Mouse (Mus musculus) urinary bladder, postnatal 10 days (tissue): Measurements from ENCODE around the gene Nuak2.
"Not testable (repeated sequence)": the region's sequence is repeated elsewhere in the genome, so short reads cannot be mapped to it uniquely, and the experiment has no call there.

ENCODE experiments used
- DNase-seq: peaks from one replicate; pipeline ENCODE4 v3.0.0; 2022; ENCODE audit warnings: low spot score

Gene Nuak2

GRCm38 (mm10) chr1:132328565-132328964 is 12.6 kb downstream of the Nuak2 start:
- no peak for DNase-seq

DNA sequence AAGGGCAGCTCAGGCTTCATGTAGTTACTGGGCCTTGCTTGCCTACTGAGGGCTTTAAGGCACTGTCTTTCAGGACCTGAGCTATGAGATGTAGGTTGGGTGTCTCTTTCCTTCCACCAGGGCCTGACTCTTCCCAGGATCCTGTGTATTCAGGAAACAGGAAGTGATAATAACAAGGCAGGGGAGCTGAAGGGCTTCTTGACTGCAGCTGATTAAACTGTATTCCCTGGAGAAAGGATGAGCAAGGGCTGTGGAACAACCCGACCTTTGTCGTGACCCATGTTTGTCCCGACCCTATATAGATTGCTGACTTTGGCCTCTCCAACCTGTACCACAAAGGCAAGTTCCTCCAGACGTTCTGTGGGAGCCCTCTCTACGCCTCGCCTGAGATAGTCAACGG is 13.7 kb downstream of the Nuak2 start:
- DNase-seq: no peak

GRCm38 (mm10) chr1:132330397-132330796 is 14.5 kb downstream of the Nuak2 start:
- no peak for DNase-seq

DNA sequence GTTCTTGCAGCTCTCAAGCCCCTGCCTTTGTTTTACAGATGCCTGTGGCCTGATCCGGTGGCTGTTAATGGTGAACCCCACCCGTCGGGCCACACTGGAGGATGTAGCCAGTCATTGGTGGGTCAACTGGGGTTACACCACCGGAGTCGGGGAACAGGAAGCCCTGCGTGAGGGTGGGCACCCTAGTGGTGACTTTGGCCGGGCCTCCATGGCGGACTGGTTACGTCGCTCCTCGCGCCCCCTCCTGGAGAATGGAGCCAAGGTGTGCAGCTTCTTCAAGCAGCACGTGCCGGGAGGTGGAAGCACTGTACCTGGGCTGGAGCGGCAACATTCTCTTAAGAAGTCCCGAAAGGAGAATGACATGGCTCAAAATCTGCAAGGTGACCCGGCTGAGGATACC is 15.4 kb downstream of the Nuak2 start:
- no peak for DNase-seq

GRCm38 (mm10) chr1:132333201-132333600 is 17.3 kb downstream of the Nuak2 start:
- DNase-seq: no peak

GRCm38 (mm10) chr1:132333675-132334141 is 17.8 kb downstream of the Nuak2 start:
- no peak for DNase-seq

- DNase-seq: no peak
These were observed 18.4 kb downstream of the Nuak2 start for GRCm38 (mm10) chr1:132334178-132334801.

GRCm38 (mm10) chr1:132335378-132335965 is 19.5 kb downstream of the Nuak2 start:
- no peak for DNase-seq

- DNase-seq: no peak
These were observed 21.0 kb downstream of the Nuak2 start for GRCm38 (mm10) chr1:132336921-132337320.

DNA sequence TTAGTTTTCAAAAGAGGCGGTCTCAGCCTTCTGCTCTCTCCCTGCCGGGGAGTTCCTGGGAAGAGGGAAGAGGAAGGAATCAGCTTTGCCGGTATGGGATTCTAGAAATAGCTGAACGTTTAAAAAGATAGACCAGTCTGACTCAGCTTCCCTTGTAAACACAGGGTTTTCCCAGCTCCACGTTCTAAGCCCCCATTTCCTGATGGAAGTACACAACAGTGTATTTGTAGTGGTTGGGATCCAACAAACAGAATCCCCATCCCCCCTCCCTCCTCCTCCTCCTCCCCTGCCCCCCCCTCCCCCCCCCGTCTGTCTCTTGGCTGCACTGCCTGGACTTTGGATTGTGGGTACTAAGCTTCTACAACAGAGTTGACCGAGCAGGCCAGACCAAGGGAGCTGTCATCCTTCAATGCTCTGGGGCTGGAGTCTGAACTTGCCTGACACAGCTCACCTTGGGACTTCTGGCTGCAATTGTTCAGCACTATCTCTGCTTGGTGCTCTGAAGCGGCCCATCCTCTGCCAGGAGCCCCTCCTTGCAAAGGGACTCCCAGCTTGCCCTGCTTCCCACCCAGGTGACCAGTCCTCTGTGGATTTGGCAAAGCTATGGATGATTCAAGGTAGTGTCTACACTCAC is 22.2 kb downstream of the Nuak2 start:
- DNase-seq: no peak

DNA sequence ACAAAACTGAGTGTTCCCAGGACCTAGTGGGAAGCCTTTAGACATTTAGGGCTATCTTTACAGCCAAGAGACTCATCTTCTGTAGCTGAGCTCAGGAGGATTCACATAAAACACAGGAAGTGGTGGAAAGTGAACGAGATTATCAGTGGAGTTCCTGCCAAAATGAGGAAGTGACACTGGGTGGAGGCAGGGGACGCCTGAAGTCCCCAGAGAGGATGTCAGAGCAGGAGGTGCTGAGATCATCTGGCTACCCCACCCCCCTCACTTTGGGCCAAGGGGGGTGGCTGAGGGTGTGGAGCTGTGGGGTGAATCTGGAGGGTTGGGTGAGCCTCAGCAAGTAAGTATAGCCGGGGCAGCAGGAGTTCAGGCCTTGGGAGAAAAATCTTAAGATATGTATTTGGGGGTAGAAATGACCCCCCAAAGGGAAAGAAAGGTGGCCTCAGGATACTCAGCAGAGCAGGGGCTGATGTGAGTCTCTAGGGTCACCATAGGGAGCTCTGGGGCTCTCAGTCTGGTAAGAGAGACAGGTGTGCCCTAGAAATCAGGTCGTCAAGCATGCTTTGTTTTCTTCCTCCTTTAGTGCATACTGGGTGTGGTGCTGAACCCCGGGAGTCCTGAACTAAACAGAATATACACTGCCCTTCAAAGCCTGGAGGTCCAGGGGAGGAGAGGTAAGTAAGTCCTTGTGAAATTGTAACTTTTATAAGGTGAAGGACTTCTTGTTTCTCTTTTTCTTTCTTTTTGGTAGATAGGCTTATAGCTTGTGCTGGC is 26.0 kb downstream of the Nuak2 start:
- DNase-seq: no peak

DNA sequence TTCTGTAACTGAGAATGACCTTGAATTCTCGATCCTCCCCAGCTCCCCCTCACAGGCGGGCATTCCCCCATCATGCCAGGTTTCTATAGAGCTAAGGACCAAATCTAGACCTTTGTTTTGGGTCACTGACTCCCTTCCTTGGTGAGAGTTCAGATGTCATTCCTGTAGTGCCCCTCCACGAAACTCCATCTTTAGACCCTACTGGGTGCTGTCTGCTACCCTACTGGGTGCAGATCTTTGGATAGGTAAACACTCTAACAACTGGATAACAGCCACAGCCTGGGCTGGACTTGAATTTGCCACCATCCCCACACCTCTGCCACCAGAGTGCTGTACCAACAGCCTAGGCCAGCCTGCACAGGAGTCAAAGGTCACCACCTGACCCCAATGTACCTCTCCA is 26.6 kb downstream of the Nuak2 start:
- no peak for DNase-seq

DNA sequence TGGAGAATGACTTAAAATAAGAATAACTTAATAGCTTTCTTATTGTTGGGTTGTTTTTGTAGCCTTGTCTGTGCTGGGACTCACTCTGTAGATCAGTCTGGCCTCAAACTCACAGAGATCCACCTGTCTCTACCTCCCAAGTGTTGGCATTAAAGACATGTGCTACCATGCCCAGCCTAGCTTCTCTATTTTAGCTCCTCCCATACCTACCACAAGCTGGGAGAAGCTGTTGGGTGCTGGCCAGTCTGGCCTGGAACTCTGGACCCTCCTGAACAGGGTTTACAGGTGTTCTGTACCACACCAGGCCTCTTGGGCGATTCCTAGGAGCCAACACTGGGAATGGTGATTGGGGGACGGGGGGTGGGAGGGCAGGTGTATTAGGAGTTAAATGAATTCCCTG is 27.3 kb downstream of the Nuak2 start:
- no peak for DNase-seq

DNA sequence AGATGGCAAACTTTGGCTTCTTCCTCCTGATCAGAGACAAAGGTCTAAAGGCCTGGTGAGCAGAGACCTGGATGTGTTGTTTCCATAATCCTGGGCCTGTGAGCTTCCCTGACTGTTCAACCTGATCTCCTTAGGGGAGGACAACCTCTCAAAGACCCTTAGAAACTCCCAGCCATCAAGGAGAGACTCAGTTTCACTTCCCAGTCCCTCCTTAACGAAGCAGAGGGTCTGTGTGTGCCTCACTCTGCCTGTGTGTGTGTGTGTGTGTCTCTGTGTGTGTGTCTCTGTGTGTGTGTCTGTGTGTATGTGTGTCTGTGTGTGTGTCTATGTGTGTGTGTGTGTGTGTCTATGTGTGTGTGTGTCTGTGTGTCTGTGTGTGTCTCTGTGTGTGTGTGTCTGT is 27.7 kb downstream of the Nuak2 start:
- no peak for DNase-seq

DNA sequence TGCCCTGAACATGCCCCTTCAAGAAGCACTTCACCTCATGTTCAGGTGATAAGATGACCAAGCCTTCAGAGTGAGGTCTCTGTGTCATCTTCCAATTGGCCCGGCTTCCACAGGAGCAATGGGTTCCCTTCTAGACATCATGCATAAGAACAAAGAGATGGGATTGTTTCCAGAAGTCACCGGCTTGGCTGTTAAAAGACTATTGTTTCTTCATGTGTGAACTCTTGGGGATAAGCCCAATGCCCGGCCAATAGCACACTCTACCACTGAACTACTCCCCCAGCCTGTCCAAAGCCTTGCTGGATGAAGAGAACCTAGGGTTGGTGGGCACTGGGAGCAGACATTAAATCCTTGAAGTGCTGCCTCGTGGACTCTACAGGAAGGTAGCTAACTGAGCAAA is 29.6 kb downstream of the Nuak2 start:
- no peak for DNase-seq

- no peak for DNase-seq
These were observed 30.4 kb downstream of the Nuak2 start for GRCm38 (mm10) chr1:132346134-132346851.

DNA sequence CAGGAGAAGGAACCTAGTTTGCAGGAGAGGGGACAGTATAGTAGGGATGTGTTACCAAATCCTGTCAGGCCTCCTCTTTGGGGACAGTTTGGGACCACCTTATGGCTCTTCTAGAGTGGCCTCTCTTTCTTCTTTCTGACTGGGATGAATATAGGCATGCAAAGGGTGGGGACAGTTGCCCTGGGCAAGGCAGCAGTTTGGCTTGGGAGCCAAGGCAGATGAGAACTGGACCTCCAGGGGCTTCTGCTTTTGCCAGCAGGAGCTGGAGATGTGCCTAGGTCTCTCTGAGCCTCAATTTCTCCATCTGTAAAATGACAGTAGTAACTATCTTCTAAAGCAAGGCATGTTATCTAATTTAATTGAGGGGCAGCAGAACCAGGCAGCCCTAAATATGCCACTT is 31.0 kb downstream of the Nuak2 start:
- DNase-seq: no peak

GRCm38 (mm10) chr1:132348401-132348800 is 32.5 kb downstream of the Nuak2 start:
- no peak for DNase-seq

DNA sequence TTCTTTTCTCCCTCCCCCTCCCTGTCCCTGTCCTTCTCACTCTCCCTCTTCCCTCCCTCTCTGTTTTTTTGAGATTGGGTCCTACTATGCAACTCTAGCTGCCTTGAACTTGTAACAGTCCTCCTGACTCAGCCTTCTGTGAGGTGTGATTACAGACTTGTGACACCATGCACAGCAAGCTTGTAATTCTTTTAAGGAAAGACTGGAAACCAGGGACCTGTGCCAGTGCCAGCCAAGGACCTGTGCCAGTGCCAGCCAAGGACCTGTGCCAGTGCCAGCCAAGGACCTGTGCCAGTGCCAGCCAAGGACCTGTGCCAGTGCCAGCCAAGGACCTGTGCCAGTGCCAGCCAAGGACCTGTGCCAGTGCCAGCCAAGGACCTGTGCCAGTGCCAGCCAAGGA is 33.1 kb downstream of the Nuak2 start:
- DNase-seq: not testable (repeated sequence)

- DNase-seq: not testable (repeated sequence)
These were observed 33.7 kb downstream of the Nuak2 start for GRCm38 (mm10) chr1:132349601-132350000.

- DNase-seq: no peak
These were observed 35.1 kb downstream of the Nuak2 start for GRCm38 (mm10) chr1:132351058-132351457.

DNA sequence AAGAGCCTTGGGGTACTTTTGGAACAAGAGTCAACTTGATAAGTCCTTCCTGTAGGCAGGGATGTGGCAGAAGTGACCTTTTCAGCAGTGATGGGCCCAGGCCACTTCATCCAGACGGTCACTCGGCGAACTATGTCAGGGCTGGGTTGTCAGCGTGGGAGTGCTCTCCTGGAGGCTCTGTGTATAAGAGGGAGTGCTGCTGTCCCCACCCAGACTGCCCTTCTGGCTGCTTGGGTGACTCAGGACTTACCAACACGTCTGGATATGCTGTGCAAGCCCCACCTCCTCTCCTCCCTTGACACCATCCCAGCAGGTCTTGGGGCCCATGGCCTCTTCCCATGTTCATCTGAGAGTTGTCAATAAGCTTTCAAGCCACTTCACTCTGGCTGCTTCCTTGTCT is 37.5 kb downstream of the Nuak2 start:
- no peak for DNase-seq
